Mouse (Mus musculus): ENCODE data around the gene Grik2.
"Not testable (repeated sequence)": the region's sequence is repeated elsewhere in the genome, so short reads cannot be mapped to it uniquely, and the experiment has no call there.

Grik2 gene

DNA sequence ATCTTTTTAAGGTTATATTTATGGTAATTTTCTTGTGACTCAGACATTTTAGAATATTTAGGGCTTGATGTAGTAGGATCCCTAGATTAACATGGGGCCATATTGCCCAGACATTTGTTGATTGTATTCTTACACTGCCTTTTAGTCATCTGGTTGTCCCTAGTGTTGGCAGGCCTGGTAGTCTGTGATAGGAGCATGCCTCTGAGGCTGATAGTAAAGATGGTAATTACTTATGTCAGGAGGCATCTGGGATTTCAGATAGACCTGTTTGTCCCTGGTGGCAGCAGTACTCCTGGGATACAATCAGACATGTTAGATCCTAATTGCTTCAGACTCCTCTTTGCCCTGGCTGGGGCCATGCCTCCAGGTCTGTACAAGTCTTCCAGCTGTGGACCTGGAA is 423.3 kb downstream of the Grik2 start:
- no peak for DNase-seq (ENCODE audit: low read depth, low spot score)

DNA sequence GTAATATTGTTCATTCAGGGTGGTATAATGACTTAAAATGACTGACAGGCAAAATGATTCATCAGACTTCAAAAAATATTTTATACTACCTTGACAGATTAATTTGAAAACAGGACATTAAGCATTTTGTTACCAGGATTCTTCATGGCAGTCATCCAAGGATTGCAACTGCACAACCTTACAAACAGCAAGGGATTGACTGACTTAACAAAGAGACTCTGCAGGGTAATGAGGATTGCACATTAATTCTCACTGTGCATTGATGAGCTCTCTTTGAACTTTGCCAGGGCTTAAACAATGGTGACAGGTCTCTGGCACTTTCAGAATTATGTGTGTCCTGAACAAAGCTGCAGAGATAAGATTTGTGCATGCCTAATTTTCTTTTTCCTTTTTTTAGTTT is 466.2 kb downstream of the Grik2 start:
- peak; percentile 16 for DNase-seq (ENCODE audit: low read depth, low spot score)

DNA sequence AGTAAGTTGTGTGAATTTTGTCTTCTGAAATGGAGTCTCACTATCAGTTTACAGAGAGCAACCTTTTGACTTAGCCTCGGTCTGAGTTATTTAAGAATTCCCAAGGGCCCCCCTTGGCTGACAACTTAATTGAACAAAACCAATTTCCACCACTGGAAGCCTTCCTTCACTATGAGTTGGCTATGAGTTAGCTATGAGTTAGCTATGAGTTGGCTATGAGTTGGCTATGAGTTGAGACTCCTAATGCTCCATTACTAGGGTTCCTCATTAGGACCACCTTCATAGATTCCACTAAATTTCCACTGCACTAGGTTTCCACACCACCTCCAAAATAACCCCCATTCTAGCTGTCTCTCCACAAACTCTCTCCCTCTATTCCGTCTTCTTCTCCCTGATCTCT is 468.7 kb downstream of the Grik2 start:
- no peak for DNase-seq (ENCODE audit: low read depth, low spot score)

DNA sequence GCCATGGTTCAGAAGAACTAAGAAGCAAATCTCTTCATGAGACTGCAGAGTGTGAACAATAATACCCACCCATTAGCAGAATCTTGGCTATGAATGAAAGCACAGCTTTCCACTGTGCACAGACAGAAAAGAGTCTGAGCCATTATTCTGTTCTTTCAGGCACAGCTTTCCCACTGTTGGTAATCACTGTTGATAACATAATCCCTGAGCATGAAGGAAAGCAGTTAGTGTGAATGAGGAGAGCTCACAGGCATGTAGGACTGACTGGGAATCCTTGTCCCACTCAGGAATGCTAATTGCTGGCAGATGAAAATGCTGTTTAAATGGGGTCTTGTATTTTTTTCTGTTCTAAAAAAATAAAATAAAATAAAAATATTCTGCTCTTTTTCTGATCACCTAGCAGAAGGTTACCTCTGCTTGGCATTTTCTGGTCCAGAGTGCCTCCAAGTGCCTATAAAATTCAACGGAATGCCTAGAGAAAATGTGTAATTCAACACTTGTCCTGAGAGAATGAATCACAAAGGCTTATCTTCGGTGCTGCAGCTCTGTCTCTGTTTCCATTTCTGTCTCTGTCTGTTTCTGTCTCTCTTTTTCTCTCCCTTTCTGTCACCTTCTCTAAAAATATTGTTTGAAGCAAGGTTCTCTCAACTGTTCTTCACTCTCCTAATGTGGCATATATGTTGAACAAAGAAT is 532.2 kb downstream of the Grik2 start:
- DNase-seq (ENCODE audit: low read depth, low spot score) = peak; percentile 27

DNA sequence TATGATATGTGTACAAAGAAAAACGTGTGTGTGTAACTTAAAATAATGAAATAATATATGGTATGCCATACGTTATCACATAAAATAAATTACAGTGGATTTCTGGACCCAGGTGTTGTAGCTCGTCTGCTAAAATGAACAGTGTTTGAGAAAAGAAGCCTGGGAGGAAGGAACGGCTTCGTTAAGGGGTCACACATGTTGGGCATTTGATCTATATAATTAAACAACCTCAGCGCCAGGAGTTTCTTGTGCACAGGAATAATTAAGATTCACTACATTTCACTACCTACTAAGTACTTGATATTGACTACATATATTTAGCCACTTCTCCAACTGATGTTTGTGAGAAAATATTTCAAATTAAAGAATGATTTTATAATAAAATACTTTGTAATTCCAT is 551.2 kb downstream of the Grik2 start:
- not testable (repeated sequence) for DNase-seq (ENCODE audit: low read depth, low spot score)

DNA sequence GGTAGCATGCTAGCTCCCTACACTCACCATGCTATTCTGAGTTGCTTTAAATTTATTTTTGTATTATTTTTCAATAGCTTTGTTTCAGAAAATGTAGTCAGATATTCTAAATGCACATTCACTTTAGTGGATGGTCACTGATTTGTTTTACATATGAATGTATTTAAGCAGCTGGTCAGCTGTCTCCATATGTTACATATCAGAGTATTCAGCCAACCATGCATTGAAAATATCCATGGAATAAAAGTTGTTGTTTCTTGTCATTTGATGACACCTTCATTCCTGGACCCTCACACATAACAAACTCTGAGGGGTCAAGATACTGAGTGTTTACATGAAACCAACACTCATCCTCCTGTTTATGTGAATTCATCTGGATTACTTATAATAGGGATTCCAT is 551.7 kb downstream of the Grik2 start:
- not testable (repeated sequence) for DNase-seq (ENCODE audit: low read depth, low spot score)

DNA sequence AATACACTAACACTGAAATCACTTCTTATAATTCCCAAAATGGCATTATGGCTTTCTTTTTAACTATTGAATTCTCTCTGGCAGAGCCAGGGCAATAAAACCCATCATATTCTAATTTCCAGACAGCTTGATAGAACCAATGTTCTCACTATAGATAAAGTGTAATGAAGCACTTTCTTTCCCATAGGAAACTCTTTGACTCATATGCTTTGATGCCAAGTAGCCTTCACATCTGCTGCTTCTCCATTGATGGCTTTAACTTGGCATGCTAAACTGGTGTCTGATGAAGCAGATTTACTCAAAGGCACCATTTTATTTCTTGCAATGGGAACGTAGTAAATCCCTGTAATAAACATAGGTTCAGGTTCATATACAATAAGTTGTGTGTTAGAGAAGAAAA is 568.5 kb downstream of the Grik2 start:
- DNase-seq (ENCODE audit: low read depth, low spot score) = no peak

DNA sequence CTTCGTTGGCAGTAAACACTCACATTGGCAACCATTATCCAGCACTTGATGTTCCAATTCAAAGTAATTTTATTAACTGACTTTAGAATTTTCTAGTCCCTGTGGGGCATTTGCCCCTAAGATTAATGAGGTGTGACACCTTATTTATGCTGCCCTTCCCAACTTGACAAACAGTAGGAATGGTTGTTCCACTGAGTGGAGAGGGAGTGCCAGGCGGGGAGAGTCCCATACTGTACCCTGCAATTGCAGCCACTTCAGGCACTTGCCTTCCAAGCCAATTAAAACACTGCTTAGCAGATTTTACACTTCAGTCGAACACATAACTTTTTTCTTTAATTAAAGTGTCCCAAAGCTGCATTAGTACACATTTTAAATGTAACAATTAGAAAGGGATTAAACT is 568.9 kb downstream of the Grik2 start:
- DNase-seq (ENCODE audit: low read depth, low spot score) = no peak

DNA sequence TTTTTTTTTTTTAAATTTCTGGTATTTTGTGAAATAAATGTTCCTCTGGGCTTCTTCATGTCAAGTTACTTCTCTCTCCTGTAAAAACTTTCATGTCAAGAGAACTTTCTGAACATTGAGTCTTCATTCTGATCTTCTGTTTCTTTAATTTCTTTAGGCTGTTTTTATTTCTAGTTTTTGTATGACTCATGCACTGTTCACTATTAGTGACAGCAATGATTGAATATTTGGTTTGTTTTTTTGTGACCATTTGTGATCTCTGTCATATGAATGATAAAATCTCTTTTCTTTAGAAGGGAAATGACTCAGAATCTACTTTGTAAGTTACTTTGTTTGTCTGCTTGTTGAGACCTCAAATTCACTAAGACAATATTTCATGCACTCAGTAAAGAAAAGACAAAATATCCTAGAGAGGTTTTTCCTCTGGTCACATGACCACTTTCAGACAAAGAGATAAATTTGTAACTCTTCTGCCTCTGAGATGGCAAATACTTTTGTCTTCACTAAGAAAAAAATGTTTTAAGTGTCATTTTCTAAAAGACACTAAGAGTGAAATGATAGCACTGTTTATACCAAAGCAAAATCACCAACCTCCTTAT is 596.7 kb downstream of the Grik2 start:
- no peak for DNase-seq (ENCODE audit: low read depth, low spot score)

DNA sequence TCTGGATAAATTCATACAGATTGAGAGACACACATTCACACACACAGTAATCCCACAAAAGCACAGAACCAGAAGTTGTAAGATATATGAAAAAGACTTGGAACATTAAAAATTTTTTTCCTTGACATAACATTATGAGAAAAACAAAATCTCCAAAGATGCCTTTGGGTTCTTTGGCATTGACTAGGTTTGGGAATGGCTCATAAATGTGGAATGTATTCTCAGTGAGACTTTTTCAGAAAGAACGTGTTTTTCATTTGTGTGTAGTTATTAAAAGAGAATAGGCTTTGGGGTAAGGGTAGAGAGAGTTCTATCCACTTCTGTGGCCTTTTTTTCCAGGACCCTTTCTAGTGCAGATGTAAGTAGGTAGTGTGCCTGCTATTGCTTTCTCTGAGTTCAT is 597.3 kb downstream of the Grik2 start:
- no peak for DNase-seq (ENCODE audit: low read depth, low spot score)

DNA sequence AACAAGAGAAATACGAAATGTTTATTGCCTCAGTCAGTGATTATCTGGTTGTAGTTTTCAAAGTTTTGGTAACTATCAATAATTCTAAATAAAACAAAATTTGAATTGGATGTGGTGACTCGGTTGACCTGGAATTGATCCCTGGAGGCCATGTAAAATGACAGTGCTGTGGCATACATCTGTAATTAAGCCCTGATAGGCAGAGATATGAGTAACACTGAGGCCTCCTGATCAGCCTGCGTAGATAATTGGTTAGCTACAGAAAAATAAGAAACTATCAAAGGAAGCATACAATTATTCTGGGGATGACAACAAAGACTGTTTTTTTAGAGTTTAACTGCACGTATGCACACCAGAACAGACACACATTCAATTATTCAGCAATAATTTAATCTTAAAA is 634.4 kb downstream of the Grik2 start:
- DNase-seq (ENCODE audit: low read depth, low spot score) = no peak

DNA sequence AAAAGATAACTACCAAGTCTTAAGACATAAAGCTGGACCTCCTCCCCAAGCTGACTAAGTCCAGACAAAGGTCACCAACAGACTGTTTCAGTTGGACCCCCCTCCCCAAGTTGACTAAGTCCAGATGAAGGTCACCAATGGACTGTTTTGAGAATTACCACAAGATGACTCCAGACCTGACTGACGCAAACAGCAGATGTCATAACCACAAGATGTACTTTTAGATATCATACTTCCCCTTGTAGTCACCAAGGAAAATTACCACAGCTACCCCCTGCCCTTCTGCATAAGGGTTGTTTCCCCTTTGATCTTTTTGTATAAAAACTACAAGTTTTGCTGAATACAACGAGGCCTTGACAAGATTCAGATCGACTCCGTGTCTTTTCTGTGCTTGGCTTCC is 637.1 kb downstream of the Grik2 start:
- not testable (repeated sequence) for DNase-seq (ENCODE audit: low read depth, low spot score)

DNA sequence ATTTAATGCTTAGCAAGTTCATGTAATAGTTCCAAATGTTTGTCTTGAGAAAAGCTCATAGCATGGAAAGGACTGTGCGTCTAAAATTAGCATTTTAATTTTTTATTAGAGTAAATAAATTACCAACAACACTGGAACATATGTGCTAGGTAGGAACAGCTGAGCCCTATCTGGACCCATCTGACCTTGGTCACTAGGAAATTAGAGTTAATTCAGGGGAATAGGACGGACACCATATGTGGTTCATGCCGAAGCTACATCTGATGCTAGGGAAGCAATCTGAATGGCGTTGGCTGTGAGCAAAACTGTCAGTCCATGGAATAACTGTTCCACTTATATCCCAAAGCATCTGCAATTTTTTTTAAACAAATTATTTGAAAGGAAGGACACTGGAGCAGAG is 638.9 kb downstream of the Grik2 start:
- no peak for DNase-seq (ENCODE audit: low read depth, low spot score)

DNA sequence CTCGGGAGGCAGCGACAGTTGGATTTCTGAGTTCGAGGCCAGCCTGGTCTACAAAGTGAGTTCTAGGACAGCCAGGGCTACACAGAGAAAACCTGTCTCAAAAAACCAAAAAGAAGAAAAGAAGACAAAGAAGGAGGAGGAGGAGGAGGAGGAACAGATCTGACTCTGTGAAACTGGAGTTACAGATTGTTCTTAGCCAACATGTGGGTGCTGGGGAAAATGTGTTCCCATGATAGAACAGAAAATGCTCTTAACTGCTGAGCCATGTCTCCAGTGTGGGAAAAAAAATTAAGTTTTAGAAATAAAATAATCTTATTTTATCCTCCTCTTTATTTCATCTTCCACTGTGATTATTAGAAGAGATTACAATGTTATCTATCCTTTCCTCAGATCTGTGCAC is 645.9 kb downstream of the Grik2 start:
- no peak for DNase-seq (ENCODE audit: low read depth, low spot score)

DNA sequence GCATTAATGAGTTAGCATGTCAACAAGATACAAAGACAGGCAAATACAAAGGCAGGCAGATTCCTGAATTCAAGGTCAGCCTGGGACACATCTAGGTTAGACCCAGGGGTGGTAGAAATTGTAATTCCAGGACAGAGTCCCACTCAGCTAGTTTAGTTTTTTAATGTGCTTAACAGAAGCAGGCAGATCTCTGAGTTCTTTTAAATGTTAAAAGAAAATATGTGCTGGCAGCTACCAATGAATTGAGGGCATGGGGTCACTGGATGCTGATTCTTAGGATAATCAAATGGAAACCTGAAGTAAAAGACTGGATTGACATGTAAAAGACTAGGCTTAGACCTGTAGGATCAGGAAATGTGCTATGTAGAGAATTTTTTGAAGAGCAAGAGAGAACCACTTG is 651.8 kb downstream of the Grik2 start:
- DNase-seq (ENCODE audit: low read depth, low spot score) = no peak

DNA sequence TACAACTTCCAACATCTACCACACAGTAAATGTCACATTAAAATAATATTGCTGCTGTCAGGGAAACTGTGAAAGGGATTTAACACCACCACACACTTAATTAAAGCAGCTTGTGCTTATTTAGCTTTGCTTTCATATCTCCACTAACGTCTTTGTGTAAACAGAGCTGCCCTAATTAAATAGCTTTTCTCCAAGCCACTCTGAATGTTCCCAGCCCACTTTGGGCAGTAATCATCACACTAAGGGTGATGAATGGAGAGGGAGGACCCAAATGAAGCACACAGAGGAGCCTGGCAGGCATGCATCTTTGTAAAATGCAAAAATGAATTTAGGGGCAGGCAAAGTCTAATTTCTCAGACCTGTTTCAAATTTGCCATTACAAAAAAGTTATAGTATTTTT is 657.3 kb downstream of the Grik2 start:
- no peak for DNase-seq (ENCODE audit: low read depth, low spot score)

DNA sequence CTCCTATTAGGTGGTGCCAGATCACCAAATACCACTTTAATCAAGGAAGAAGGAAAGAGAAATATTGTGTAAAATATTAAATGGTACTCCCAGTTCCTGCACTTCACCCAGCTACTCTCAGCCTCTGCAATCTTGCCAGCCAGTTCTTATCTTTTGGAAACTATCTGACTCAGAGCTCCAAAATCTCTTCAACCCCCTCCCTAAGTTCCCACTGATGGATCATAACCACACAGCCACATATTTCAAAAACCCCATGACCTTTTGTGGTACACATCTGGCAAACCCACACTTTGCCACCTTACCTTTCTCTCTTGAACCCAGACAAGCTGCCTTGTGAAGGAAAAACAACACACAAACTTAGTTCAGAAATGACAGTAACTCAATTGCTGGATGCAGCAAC is 738.2 kb downstream of the Grik2 start:
- no peak for DNase-seq (ENCODE audit: low read depth, low spot score)

DNA sequence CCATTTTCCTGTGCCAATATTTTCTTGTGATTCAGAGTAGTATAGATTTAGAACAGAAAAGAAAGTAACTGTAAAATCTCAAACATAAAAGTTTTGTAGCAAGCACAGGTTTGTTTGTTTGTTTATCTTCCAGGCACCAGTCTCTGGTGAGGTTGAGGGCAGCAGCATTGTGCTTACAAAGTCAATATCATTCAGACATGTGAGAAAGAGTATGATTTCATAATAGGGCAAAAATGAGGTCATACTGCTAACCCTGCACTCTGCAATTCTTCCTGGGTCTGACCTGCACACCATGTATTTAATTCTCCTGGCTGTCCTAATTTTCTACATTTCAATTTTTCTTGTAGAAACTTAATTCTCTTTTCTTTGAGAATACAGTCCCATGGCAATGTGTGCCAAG is 739.2 kb downstream of the Grik2 start:
- DNase-seq (ENCODE audit: low read depth, low spot score) = no peak
